Mouse (Mus musculus) heart, postnatal 10 days (tissue): ENCODE results near the gene Sh3gl2. TPM values are rescaled to one million over a fixed set of nuclear protein-coding genes. Genes with fewer than 3 reads are reported as not detected.

ENCODE experiments used
- DNase-seq, 2 experiments: peaks; one replicate each; pipeline ENCODE4 v3.0.0; 2021
- intact Hi-C: fragments of 180-260 bp; cut with DNase I; formaldehyde crosslinking; loops from one replicate; pipeline ENCODE4 v1.15.1; 2025
- total RNA-seq, 2 experiments: library from RNA; stranded (reverse); gene quantifications; 2 replicates each; pipeline ENCODE4 v1.2.3; 2021

The Sh3gl2 gene
- total RNA-seq, 2 experiments from 2014 or later, result 1.0 to 1.3 TPM

DNA sequence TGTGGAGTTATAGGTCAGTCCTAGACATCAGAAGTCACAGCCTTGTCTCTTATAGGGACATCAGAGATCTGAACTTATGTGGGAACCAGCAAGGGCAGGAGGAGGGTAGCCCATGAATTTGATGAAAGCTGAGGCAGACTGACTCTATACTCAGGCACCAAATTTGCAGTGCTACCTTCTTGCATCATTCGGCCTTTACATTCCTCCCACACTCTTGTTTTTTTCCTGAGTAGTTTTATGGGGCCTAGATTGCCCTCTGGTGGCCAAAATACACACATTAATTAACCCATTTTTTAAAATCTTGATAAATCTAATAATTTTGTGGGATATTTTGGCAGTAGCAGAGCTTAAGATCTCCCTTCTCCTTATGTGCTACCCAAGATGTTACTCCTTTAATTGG, 186.9 kb downstream of the Sh3gl2 start:
- intact Hi-C loops, result loop anchor here (1.0 to 10.0 kb wide), 2 partner anchors 229 to 1163 kb away; partner anchors contain the start of gene Saxo1
- peak in 1 of 2 experiments; percentile 16 for DNase-seq

GRCm38 (mm10) chr4:85398765-85399164, 193.8 kb downstream of the Sh3gl2 start:
- DNase-seq, result no peak
- intact Hi-C loops, result loop anchor here (10.0 kb wide), 1 partner anchor 1156 kb away; the partner anchor contains the start of gene Saxo1

- DNase-seq, result peak; percentile 61 to 84
- intact Hi-C loops, result loop anchor here (1.0 to 10.0 kb wide), 3 partner anchors 112 to 414 kb away; partner anchors contain the start of gene Adamtsl1
Observed at GRCm38 (mm10) chr4:85402823-85403222, 197.9 kb downstream of the Sh3gl2 start.

DNA sequence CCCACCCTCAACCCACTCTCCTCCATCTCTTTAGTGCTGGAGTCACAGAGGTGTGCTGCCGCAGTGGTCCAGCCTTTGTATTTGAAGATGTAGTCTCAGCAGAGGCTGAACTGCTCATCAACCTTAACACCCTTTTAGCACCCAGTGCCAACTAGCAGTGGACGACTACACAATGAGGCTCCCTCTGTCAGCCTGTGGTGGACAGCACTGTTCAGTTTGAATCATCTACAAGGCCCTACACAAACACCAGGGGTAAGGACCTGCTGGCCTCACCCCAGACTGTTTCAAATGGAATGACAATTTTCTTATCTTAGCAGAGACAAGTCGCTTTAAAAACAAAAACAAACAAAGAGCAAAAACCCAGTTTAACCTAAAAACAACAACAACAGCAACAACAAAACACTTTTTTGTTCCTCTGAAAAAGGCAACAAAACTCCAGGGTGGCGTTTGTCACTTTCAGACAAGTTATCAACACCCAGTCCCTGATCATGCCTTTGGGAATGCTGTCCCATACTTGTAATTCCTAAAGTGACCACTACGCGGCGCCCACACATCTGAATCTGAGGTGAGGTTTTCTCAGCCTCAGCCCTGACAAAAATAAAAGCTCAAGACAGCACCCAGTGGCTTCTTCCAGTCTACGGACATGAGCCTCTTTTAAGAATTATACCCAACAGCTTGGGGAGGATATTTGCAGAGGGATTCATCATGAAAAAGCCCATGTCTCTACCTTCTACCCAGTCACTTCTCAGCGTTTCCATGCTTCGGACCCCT, 199.7 kb downstream of the Sh3gl2 start:
- peak; percentile 43 to 73 for DNase-seq
- intact Hi-C loops, result loop anchor here (5.0 to 10.0 kb wide), 2 partner anchors 110 to 413 kb away; partner anchors contain the start of gene Adamtsl1

DNA sequence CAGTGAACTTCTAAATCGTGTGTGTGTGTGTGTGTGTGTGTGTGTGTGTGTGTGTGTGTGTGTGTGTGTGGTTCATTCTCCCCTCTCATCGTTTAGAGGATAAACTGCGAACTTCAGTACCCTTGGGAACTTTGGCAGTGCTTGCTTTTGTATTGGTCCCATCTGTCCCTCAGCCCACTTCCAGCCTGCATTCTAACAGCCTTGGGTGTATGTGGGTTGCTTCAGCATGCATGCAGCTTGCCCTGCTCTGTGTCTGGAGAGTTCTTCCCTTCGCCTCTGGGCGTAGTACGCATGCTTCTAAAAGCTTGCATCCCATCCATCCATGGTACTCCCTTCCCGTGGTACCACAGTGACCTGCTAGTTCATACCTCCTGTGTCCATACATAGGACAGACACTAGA, 200.3 kb downstream of the Sh3gl2 start:
- DNase-seq, result no peak
- intact Hi-C loops, result loop anchor here (10.0 kb wide), 1 partner anchor 110 kb away; the partner anchor contains the start of gene Adamtsl1

DNA sequence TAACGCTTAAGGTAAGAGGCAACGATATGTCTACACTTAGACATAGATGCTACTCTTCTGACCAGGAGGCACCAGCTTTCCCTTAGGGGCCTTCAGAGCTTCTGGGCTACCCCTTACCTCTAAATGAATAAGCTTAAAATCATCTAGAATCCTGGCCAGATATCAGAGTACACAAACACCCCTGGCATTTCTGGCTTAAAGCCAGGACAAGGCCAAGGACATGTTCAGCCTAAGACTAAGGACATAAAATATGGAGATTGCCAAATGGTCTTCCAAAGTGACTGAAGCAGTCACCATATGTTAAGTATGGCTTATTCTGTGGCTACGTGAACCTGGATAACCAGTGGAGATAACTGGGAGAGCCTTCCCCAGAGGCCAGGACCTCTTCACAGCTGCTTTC, 211.5 kb downstream of the Sh3gl2 start:
- DNase-seq, result no peak
- intact Hi-C loops, result no loop called here

DNA sequence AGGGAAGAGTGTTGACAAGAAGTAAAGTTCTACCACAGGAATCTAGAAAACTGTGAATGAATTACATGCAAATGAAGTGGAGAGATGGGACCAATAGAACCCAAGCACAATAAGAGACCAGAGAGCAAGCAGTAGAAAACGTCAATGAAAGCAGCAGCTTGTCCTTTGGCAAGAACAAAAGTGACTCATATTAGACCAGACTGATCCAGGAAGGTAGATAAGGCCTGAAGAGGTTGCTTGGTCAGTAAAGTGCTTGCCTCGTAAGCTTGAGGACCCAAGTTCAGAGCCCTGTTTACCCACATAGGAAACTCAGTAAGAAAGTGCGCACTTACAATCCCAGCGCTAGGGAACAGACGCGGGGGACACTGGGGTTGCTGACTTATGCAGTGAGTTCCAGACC, 215.5 kb downstream of the Sh3gl2 start:
- DNase-seq, result no peak
- intact Hi-C loops, result no loop called here

GRCm38 (mm10) chr4:85426211-85426610, 221.3 kb downstream of the Sh3gl2 start:
- intact Hi-C loops, result no loop called here
- no peak for DNase-seq

GRCm38 (mm10) chr4:85432786-85433185, 227.9 kb downstream of the Sh3gl2 start:
- intact Hi-C loops, result no loop called here
- no peak for DNase-seq

GRCm38 (mm10) chr4:85434734-85435133, 229.8 kb downstream of the Sh3gl2 start:
- intact Hi-C loops, result no loop called here
- DNase-seq, result peak in 1 of 2 experiments; percentile 2

DNA sequence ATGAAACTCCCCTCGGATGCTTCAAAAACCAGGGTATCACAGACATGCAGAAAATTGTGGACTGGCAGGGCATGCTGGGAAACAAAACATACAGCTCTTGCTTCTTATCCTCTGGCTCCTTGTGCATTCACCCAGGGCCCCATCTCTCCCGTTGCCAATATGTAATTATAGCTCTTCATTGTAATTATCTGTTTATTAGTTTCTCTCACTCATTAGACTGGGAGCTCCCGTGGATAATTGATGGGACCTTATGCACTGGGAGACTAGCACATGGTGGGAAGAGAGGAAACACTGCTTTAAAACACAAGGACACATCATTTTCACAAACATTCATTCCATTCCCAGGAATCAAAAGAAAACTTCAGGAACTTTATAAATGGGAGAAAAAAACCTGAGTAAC, 233.9 kb downstream of the Sh3gl2 start:
- no peak for DNase-seq
- intact Hi-C loops, result no loop called here

DNA sequence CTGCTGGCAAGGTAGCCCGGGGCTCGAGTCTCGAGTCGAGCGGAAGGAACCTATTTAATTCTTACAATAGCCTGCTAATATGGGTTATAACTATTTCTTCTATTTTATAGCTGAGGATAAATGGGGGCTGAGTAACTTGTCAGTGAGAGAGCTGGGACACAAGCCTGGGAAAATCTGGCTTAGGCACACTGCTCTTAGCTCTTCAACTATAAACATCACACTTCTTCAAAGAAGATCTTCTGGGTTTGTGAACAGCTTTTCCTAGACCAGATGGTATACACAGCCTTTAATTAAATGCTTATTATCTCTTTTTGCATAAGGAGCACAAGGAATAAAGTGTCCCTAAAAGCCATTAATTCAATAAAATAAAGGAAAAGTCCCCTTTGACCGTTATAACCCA, 278.7 kb downstream of the Sh3gl2 start:
- intact Hi-C loops, result no loop called here
- DNase-seq, result no peak

GRCm38 (mm10) chr4:85486316-85486946, 281.5 kb downstream of the Sh3gl2 start:
- intact Hi-C loops, result no loop called here

DNA sequence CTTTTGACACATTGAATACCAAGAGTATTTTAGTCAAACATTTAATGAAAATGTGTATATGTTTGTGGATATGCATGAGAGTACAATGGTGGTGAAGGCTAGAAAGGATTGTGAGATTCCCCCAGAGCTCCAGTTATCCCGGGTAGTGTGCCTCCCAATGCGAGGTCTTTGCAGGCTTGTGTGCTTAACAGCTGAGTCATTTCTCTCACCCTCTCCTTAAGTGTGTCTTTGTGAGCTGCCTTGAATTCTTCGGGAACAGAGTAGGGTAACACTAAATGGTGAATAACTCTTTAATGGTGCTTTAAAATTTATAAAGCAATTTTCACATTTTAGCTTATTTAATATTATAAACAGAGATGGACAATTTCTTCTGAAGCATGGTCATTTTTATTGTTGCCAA, 300.8 kb downstream of the Sh3gl2 start:
- intact Hi-C loops, result no loop called here
- no peak for DNase-seq

More at GRCm38 (mm10) chr4:85486316-85486946, 281.5 kb downstream of the Sh3gl2 start:
- no peak for DNase-seq

GRCm38 (mm10) chr4:85506976-85507375, 302.1 kb downstream of the Sh3gl2 start:
- intact Hi-C loops, result no loop called here
- no peak for DNase-seq

DNA sequence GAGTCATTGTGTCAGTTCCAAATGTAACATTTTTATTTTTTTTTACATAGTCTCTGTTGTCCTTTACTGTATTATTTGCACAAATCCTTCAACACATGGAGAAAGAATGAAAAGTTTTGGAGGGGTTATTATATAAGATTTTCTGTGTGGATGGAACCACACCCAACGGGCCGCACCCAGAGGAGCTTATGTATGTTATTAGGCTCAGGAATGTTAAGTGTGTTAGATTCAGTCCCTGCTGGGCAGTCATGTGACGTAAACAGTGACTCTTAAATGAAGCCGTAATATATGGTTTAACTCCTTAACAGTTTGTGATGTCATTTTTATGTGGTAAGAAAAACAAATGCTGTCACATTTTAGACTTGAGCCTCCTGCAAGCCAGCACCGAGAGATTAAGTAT, 302.6 kb downstream of the Sh3gl2 start:
- no peak for DNase-seq
- intact Hi-C loops, result no loop called here

- intact Hi-C loops, result loop anchor here (10.0 kb wide), 1 partner anchor 108 kb away; no protein-coding TSS in a partner anchor
- peak; percentile 64 to 65 for DNase-seq
Observed at GRCm38 (mm10) chr4:85513288-85513687, 308.4 kb downstream of the Sh3gl2 start.

GRCm38 (mm10) chr4:85513792-85514191, 308.9 kb downstream of the Sh3gl2 start, which contains the start of gene Adamtsl1:
Adamtsl1 (plus strand) TSS chr4:85514172.
- DNase-seq, result peak in 1 of 2 experiments; percentile 3
- intact Hi-C loops, result loop anchor here (10.0 kb wide), 1 partner anchor 109 kb away; no protein-coding TSS in a partner anchor

DNA sequence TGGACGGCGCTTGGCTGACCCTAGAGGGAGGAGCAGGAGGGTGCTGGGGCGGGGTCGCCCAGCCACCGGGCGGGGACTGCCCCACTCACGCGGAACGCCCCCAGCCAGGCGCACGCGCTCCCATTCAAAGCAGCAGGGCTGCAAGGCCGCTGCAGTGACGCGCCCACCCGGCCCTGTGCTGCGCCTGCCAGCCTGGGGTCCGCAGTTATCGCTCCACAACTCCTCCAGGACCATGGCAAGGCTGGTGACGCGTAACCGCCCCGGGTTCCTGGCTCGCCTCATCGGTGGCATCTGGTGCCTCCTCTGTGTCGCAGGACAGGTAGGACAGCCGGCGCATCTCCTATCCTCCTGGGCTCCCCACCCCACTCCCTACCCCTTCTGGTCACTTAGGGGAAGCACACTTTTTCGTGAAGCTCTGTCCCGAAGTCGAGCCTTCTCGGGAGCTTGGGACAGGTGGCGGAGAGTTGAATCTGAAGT, 309.3 kb downstream of the Sh3gl2 start:
- DNase-seq, result peak; percentile 14 to 24
- intact Hi-C loops, result loop anchor here (10.0 kb wide), 1 partner anchor 109 kb away; no protein-coding TSS in a partner anchor

DNA sequence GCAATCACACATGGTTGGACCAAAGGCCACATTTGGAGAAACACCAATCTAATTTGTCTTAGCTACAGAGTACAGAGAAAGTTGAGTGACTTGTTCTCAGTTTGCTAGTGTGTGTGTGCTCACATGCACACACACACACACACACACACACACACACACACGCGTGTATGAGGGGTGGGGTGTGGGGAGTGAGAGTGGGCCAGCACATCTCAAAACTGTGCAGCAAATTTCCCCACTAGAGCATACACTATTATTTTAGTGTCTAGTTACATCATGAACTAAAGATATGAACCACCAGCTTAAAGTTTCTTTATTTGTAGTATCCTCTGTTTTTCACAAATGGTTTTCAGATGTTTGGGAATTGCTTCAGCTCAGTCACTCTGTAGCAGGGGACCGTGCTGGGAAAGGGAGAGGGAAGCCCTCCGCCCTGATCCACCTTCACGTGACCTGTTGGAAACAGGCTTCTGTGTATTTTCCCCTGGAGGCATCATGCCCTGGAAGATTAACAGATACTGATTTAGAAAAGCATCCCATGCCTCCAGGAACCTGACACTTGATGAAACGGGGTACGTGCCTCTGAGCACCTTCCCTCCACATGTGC, 322.1 kb downstream of the Sh3gl2 start:
- no peak for DNase-seq
- intact Hi-C loops, result no loop called here

GRCm38 (mm10) chr4:85529852-85530251, 324.9 kb downstream of the Sh3gl2 start:
- intact Hi-C loops, result no loop called here
- DNase-seq, result no peak
